Mouse (Mus musculus) CD4-positive naive resting alpha-beta T cell, adult 76 days (primary cell): Measurements from ENCODE around the gene Nle1. TPM values are rescaled to one million over a fixed set of nuclear protein-coding genes. Genes with fewer than 3 reads are reported as not detected.

Source experiments
- total RNA-seq: library from RNA; stranded (reverse); gene quantifications from one replicate; pipeline ENCODE4 v1.2.4, GENCODE M21; 2023

Nle1 gene
- 77.4 TPM for total RNA-seq

DNA sequence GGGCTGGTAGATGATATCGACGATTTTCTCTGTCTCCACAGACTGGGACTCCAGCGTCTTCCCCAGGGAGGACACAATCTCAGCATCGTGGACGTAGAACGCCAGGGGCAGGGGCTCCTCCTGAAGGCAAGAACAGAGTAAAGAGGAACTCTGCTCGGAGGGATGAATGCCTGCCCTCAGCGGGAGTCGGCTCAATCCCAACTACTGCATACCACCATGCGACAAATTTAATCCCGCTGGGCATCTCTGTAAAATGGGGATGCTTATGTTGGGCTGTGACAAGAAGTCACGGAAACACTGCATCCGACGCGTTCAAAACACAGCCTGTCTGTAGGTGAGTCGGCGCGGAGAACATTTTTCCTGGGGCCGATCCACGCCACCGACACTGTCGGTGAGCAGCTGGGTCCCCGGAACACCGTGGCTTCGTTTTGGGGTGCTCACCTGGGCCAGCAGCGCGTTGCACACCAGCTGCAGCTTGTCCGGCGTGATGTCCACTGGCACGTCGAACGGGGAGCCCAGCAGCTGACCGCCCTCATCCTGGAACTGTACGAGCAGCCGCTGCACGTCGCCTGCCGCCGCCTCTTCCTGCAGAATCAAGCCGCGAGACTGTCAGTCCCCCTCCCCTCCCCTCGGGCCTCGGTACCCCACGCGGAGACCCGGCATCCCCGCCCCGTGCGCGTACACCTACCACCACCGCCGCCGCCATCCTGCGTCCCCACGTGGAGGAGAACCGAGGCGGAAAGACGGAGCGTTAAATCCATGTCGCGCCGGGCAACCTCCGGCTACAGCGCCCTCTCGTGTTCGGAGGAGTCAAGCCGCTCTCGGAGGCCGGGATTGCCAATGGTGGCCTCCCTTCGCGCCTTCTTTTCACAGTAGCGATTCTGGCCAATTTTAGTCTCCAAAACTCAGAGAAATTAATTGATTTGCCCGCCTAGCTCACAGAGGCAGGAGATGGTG lies at the start of gene Nle1:
Nle1 (minus strand) TSS at position 761 of the 957 bp plus-strand sequence.

DNA sequence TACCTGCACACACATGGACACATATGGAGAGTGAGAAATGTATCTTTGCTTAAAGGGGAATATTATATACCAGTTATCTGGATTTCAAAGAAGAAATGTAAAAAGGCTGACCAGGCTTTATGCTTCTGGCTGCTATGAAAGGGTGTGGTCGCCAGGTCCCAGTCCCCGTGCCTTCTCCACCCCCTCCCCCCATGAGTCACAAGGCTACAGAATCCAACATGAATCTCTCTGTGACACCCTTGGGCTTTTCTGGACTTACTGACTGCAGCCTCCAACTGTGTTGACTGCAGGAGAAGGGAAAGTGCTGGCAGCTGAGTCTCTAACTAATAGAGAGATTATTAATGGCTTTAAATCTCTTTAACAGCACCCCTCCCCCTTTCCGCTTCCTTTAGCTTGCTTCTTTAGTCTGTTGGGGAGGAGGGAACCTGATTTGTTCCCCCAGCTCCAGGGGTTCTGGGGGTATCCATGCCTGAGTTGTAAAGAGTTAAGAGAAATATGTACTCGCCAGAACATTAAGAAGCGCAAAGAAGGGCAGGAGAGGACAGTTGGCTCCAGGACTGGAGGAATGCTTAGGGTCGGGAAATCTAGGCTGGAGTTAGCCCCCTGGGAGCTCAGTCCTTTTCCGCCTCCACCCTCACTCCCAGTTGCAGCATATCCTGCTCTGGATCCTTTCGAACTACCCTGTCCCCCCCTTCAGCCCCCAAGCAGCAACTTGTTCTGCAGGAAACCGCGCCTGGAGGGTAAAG lies 42.7 kb upstream of the Nle1 start, which contains the start of gene Slfn5:
Slfn5 (plus strand) TSS at position 614 of the 746 bp plus-strand sequence.

DNA sequence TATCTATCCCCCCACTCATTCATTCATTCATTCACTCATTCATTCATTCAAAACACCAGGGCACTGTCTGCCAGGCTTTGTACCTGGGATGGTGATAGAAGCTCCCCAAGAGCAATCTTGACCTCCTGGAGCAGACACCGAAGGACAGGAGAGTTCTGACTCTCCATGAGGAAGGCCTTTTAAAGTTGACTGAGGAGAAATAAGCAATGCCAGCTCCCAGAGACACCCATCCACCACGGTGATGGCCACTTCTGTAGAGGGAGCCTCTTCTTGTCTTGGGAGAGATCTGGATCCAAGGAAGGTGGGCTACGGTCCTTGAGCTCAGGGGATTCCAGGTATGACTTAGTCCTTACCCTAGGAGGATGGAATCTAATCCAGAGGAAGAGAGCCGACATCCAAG lies 2.0 kb upstream of the Nle1 start, which contains the start of gene Unc45b:
Unc45b (plus strand) TSS at position 301 of the 400 bp plus-strand sequence.

DNA sequence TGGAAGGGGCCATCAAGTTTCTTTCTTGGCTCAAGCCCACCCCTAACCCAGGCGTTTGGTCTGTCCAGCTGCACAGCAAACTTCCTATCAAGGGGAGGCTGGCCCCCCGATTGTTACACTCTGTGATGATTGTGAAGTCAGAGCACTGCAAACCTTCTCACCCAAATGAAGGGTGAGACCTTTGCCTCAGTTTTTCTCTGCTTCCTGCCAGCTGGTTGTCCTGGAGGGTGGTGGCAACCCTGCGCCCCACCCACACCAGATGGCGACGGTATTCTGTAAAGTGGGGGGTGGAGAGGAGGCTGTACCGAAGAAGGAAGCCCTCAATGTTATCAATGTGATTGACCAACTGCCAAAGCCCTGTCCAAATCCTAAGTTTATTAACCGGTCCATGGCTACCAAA lies 16.3 kb downstream of the Nle1 start, which contains the start of gene Fndc8:
Fndc8 (plus strand) TSS at position 189 of the 400 bp plus-strand sequence.

DNA sequence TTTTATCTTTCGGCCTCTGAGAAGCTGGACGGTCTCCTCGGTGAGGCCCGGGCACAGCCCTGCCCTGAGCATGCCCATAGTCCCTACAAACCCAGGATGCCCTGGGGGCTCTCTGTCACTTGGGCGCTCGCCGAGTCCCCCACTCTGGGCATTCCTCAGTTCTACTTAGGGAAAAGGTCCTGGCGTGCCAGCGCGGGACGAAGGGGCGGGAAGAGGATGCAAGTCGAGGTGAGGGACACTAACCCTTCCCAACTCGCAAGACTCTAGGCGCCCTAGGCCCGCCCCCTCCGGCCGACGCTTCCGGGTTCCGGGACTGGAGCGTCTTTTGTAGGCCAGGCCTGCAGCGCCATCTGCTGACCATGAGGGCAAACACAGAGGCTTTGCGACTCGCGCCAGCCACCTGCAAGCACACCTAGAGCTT lies 17.9 kb downstream of the Nle1 start, which contains the start of gene Rad51d:
Rad51d (minus strand) TSS at position 273 of the 421 bp plus-strand sequence.

DNA sequence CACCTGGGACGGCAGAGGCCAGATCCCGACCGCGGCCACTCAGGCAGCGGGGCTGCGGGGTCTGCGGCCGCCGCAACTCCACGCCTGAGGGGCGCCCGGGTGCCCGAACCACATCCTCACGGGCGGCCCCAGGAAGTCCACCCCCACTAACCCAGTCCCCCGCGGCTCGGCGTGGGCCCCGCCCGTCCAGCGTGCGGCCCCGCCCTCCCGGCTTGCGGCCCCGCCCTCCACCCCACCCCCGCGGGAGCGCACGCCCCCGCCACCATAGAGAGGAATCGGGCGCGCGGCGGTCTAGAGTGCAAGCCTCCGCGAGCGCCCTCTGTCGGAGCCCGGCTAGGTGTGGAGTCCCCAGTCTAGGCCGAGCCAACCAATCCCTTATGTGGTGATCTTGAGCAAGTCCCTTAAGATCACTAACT lies 37.2 kb downstream of the Nle1 start, which contains the start of gene Rffl:
Rffl (minus strand) TSS at position 180 of the 416 bp plus-strand sequence.

Other genes with a start within 250 kb of the Nle1 start
- gene Cct6b, start 144.1 kb downstream of the Nle1 start, total RNA-seq, result 0.79 TPM
- gene Zfp830, start 144.1 kb downstream of the Nle1 start, total RNA-seq, result 41.2 TPM
- gene Lig3, start 127.3 kb downstream of the Nle1 start, total RNA-seq, result 41.7 TPM
- gene Rffl, start 37.2 kb downstream of the Nle1 start, total RNA-seq, result 18.8 TPM
- gene Rad51d, start 17.8 kb downstream of the Nle1 start, total RNA-seq, result 15.1 TPM
- gene Fndc8, start 16.3 kb downstream of the Nle1 start, total RNA-seq, result not detected
- gene Unc45b, start 2.1 kb upstream of the Nle1 start, total RNA-seq, result not detected
- 40.0 TPM for gene Slfn5, start 42.9 kb upstream of the Nle1 start, total RNA-seq
- 15.5 TPM for gene Slfn9, start 83.4 kb upstream of the Nle1 start, total RNA-seq
- 52.1 TPM for gene Slfn8, start 112.4 kb upstream of the Nle1 start, total RNA-seq
- 173 TPM for gene Slfn2, start 156.7 kb upstream of the Nle1 start, total RNA-seq
- gene Slfn1, start 208.4 kb upstream of the Nle1 start, total RNA-seq, result 113 TPM